Mouse (Mus musculus) E14TG2a.4 (cell line): ENCODE measurements at regions not wholly inside any gene's neighbourhood (a gene's known extent, or its start where the extent isn't known, plus 50 kb on each side); places are given as distances from the start of the nearest gene placed in this dataset.

Experiments used
- CTCF ChIP-seq: conservative IDR thresholded peaks from 2 replicates; pipeline ENCODE4 v1.5.1; 2014; ENCODE audit warnings: low read length
- NANOG ChIP-seq: IDR thresholded peaks from 2 replicates; pipeline ENCODE4 v1.6.1; 2014; ENCODE audit warnings: borderline replicate concordance, low read length, mixed read lengths

DNA sequence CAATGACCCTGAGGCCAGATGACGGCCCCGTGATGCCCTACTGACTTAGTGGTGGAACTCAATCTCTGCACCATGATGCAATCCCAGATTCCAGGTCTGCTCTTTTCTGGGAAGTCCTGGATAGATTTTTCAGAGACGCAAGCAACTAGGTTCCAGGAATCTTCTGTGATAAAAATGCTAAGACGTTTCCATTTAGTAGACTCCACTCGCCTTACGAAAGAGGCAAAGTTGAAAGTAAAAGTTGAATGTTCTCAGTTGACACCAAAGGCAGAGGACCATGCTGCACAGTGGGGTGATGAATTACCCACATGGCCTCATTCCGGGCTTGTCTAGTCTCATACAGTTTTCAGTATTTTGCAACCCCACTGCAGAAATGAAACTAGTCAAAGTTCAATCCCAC is 139.6 kb upstream of the Igf1 start:
- TF ChIP-seq CTCF = no peak
- no peak for TF ChIP-seq NANOG
